Mouse (Mus musculus) heart, adult 2 months (tissue): ENCODE measurements around the gene Mynn.

Source experiments
- EP300 ChIP-seq: fragments of 200-500 bp; IDR thresholded peaks from 2 replicates; pipeline ENCODE4 v1.6.1; 2011; ENCODE audit warnings: low read depth, low read length, control low read depth; ENCODE audit not compliant: insufficient read depth
- POLR2A ChIP-seq: fragments of 200-500 bp; IDR thresholded peaks from 2 replicates; pipeline ENCODE4 v1.6.1; 2011; ENCODE audit warnings: mild to moderate bottlenecking, low read depth, low read length, control low read depth; ENCODE audit not compliant: insufficient read depth

GRCm38 (mm10) chr3:30655937-30656336 is 54.1 kb downstream of the Mynn start:
- TF ChIP-seq EP300, result no peak
- no peak for TF ChIP-seq POLR2A
